Mouse (Mus musculus) brown adipose tissue, adult 24 weeks (tissue): ENCODE results near the gene Dbndd1. TPM values are rescaled to one million over a fixed set of nuclear protein-coding genes. Genes with fewer than 3 reads are reported as not detected.
A peak's percentile ranks its signal among the peaks of the same experiment; 100 is the strongest.
"Not testable (repeated sequence)": the region's sequence is repeated elsewhere in the genome, so short reads cannot be mapped to it uniquely, and the experiment has no call there.

Experiments
- H3K27ac ChIP-seq: fragments of 200-500 bp; replicated peaks from 2 replicates; pipeline ENCODE4 v1.5.1; 2012; ENCODE audit warnings: low read depth, mild to moderate bottlenecking, low read length
- H3K4me1 ChIP-seq: fragments of 200-500 bp; 2 replicates; pipeline ENCODE4 v1.6.1; 2012; ENCODE audit warnings: low read length, mixed read lengths; ENCODE audit not compliant: control insufficient read depth, insufficient read depth, insufficient read length
- H3K4me3 ChIP-seq: fragments of 200-500 bp; 2 replicates; pipeline ENCODE4 v1.5.1; 2012; ENCODE audit warnings: low read depth, mild to moderate bottlenecking, low read length, moderate library complexity; ENCODE audit not compliant: insufficient read depth
- polyA plus RNA-seq: library from polyadenylated mRNA; stranded (reverse); fragments of >200 nt; gene quantifications from 2 replicates; pipeline ENCODE4 v1.2.4, GENCODE M21; 2012; ENCODE audit not compliant: missing spikeins, insufficient read depth, insufficient read length

The Dbndd1 gene
- not detected in 2 replicates for polyA plus RNA-seq

DNA sequence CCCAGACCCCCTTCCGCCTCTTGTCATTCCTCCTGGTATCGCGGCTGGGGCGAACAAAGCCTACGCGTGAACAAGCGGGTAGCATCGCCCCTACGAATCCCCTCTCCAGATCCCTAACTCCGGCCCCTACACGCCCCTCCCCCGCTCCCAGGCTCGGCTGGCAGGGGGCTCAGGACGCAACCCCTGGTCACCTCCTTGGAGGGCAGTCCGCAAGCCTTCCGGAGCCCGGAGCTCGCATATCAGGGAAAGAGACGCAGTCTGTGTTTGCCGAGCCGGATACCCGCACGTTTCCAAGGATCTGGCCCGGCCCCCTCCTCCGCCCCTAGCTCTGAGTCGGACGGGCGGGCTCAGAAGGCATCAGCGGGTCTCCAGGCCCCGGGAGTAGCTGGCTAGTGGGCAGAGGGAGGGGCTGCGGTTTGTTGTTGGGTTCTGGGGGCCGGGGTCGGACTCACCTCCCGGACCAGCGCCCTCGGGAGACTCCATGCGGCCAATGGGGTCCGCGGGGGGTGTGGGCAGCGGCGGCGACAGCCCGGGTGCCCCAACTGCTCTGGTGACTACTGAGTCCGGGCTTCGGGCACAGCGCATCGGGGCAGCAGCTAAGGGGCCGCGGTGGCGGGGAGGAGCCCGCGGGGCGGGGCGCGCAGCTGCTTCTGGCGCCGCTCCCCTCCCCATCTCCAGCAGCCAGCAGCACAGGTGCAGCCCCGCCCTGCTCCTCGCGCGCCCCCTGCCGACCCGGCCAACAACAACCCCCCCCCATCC, at the start of gene Dbndd1:
Gene Dbndd1 (minus strand): TSS at position 683 of the 759 bp plus-strand sequence.
- Histone ChIP-seq H3K4me1 (peaks cover 4% of the 10 kb centered on the region; the same call in 1 of the 2 replicates), H3K4me3 (peak within 1 kb of the TSS; percentile 50), H3K27ac (no peak within 1 kb of the TSS)

DNA sequence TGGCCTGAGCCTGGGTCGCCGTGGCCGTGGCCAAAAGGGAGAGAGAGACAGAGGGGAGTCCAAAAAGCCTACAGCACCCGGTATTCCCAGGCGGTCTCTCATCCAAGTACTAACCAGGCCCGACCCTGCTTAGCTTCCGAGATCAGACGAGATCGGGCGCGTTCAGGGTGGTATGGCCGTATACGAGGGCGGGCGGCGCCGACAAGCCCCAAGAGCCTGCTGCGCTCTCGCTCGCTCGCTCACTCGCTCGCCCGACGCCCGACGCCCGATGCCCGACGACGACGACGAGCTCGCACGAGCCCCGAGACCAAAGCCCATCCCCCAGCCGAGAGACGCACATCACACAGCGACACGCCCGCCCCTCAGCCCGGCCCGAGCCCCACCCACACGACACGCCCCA, 49.0 kb upstream of the Dbndd1 start:
- not testable (repeated sequence) for H3K4me1 ChIP-seq, H3K27ac ChIP-seq, H3K4me3 ChIP-seq

DNA sequence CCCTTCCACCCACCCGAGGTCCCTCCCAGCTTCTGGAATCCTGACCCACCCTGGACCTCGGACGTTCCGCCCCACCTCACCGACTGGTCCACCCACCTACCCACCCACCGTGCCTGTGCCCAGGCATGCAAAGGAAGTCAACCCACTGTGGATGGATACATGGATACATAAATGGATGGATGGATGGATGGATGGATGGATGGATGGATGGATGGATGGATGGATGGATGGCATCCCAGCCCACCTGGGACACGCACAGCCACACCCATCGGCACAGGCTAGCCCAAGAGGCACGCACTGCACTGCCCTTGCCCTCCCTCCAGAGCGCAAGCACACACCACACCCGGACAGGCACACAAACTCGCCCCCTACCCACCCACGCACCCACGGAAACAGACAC, 22.4 kb upstream of the Dbndd1 start:
- H3K4me3 ChIP-seq, H3K4me1 ChIP-seq, H3K27ac ChIP-seq: not testable (repeated sequence)

DNA sequence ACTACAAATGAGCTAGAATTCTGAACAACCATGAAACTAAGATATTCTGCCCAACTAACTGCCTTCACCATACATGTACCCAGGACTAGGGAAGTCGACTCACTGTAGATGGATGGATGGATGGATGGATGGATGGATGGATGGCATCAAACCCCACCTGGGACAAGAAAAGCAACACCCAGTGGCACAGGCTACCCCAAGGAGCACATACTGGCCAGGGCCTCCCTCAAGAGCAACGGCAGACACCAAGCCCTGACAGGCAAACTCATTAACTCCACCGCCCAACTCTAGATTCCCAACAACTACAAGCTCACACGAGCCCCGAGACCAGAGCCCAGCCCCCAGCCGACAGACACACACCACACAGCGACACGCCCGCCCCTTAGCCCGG, 21.7 kb upstream of the Dbndd1 start:
- Histone ChIP-seq H3K27ac (no peak overlapping the region), H3K4me1 (no peaks in the 10 kb centered on the region)

DNA sequence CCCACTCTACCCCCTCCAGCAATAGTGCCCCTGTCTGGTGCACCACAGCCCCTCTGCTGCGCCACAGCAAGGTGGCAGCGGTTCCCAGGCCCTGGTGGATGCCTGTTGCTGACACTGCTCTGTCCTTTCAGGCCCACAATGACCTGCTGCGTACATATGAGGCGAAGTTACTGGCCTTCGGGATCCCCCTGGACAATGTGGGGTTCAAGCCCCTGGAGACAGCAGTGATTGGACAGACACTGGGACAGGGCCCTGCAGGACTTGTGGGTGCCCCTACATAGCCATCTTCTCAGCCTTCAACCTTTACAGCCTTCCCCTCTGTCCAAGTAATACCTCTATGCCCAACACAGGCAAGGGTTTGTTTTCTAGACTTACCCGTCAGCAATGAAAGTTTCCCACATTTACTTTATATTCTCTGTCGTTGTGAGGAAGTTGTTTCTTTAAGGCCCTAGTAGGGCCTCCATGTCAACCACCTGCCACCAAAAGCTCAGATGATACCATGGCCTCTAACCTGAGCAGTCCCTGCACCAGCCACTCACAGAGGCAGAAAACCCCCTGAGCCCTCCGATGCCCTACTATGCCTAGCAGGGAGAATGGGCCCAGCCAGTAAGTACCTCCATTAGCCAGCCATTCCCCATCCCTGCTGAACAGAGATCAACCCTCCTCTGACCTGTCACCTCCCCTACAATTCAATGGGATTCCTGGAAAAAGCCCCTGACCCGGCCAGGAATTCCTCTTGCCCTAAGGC, 21.2 kb upstream of the Dbndd1 start:
- no peak overlapping the region for H3K27ac ChIP-seq
- no peaks in the 10 kb centered on the region for H3K4me1 ChIP-seq

More for the DNA sequence above, 21.7 kb upstream of the Dbndd1 start:
- H3K4me3 ChIP-seq: 0 out of 2 replicates have a peak overlapping the region, but pooled peaks have one; percentile 3

DNA sequence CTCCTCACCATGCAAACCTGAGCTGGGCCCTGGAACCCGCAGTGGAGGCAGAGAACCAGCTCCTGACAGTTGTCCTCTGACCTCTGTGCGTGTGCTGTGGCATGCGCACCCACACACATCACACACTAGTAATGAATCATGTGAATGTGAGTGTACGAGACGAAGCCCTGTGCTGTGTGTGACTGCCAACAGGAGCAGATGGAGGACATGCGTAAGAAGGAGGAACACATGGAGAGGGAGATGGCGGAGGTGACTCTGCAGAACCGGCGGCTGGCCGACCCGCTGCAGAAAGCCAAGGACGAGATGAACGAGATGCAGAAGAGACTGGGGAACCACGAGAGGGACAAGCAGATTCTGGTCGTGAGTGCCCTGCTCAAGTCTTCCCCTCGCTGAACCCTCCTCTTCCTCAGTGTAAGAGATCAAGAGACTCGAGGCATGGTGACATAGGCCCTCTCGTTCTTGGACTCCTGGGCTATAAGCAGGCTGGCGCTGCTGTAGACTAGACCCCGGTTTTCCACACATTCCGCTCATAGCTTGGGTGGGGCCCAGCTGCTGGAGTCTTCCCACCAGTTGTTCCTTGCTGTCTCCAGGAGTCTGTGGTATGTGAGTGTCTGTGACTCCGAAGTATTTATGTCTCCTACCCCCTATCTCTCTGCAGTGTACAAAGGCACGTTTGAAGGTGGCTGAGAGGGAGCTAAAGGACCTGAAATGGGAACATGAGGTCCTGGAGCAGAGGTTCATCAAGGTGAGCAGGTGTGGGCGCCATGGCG, 12.6 kb upstream of the Dbndd1 start:
- Histone ChIP-seq H3K4me1 (no peaks in the 10 kb centered on the region), H3K27ac (no peak overlapping the region), H3K4me3 (no peak overlapping the region)

More for the DNA sequence above, 21.2 kb upstream of the Dbndd1 start:
- H3K4me3 ChIP-seq: no peak overlapping the region

DNA sequence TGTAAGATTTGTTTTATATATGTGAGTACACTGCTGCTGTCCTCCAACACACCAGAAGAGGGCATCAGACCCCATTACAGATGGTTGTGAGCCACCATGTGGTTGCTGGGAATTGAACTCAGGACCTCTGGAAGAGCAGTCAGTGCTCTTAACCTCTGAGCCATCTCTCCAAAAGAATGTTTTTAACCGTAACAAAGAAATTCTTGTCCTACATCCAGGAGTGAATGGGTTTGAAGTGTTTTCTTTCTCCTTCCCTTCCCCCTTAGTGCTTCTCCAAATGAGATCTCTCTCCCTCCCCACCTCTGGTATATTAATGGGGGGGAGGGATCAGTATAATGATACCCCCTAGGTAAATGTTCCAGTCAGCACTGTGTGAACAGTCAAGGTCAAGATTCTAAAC, 4.8 kb upstream of the Dbndd1 start:
- not testable (repeated sequence) for H3K4me1 ChIP-seq, H3K4me3 ChIP-seq, H3K27ac ChIP-seq

DNA sequence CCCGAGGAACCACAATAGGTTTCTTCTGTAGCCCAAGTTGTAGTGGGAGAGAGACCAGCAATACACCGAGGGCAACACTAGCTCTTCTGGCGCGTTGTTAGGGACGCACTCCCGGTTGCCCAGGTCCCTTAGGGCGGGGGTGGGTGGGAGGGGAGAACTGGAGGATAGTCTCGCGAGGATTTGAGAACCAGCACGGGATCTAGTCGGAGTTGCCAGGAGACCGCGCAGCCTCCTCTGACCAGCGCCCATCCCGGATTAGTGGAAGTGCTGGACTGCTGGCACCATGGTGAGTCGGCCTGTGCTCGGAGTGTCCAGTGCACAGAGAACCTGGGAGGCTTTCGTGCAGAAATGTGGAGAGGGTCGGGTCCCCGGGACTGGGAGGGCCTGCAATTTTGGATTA, 3.4 kb upstream of the Dbndd1 start, which contains the start of gene Gas8:
Gene Gas8 (plus strand): TSS at position 168 of the 400 bp plus-strand sequence.
- Histone ChIP-seq H3K4me1 (peaks cover 9% of the 10 kb centered on the region; the same call in 1 of the 2 replicates), H3K27ac (no peak within 1 kb of the TSS), H3K4me3 (peak within 1 kb of the TSS; percentile 93)

DNA sequence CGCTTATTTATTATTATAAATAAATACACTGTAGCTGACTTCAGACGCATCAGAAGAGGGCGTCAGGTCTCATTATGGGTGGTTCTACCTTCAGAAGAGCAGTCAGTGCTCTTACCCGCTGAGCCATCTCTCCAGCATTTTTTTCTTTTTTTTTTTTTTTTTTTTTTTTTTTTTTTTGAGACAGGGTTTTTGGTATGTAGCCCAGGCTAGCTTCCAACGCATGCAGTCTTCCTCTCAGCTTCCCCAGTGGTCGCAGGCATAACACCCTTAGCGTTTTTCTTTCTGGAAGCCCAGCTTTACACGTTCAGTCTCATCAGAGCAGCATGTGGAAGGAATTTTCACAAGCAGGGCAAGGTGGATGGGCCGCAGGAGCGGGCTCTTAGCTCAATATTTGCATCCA, 2.9 kb upstream of the Dbndd1 start:
- peak overlapping the region; percentile 47 for H3K4me3 ChIP-seq
- peaks cover 9% of the 10 kb centered on the region; the same call in 1 of the 2 replicates for H3K4me1 ChIP-seq
- H3K27ac ChIP-seq: no peak overlapping the region

DNA sequence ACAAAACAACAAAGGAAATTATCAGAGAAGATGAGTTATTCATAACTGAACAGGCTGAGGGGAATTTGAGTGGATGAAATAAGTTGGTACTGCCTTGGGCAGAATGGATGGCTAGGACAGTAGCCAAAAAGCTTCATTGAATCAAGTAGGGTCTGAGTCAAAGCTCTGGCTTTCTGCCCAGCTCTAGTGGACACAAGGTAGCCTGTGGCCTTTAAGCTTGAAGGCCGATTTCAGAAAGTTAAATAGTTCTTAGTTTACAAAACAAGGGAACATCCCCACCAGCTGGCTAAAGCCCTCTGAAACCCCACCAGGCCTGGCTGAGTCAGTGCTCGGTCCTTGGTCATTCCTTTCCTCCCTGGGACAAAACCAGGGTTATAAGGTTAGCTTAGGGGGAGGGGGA, 1.3 kb upstream of the Dbndd1 start:
- Histone ChIP-seq H3K4me1 (peaks cover 4% of the 10 kb centered on the region; the same call in 1 of the 2 replicates), H3K4me3 (no peak overlapping the region), H3K27ac (no peak overlapping the region)

DNA sequence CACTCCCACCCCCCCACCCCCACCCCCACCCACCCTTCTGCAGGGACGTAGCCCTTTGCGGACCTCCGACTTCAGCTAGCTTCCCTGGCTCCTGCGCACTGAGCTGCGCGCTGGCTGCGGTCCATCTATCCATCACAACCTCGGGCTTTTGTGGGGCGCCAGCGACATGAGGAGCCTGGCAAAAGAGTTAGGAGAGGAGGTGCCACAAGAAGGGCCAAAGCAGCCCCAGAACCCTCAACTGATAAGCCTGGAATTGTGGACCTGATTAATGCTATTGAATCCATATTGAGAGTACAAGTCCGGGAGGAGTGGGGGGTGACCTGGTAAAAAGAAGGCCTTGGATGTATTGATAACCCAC, 256 bp upstream of the Dbndd1 start:
- H3K4me3 ChIP-seq: peak overlapping the region; percentile 35
- H3K27ac ChIP-seq: no peak overlapping the region
- H3K4me1 ChIP-seq: peaks cover 4% of the 10 kb centered on the region; the same call in 1 of the 2 replicates

DNA sequence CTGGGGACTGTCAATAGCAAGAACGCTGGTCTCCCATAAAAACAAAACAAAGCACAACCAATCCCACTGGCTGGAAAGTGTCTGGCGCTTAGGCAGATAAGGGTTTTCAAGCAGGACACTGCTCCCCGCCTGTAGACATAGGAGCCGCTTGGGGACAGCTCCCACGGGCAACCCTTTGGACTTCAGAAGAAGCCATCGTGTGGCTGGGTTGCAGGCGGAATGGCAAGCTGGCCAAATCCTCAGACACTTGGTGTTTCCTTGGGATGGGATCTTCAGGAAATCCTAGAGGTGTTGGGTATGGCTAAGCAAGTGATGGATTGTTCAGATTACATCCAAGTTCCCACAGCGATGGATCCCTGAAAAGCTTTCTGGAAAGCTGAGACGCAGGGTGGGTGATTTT, 1.1 kb downstream of the Dbndd1 start:
- H3K4me3 ChIP-seq: peak overlapping the region; percentile 50
- H3K4me1 ChIP-seq: no peaks in the 10 kb centered on the region
- H3K27ac ChIP-seq: no peak overlapping the region

DNA sequence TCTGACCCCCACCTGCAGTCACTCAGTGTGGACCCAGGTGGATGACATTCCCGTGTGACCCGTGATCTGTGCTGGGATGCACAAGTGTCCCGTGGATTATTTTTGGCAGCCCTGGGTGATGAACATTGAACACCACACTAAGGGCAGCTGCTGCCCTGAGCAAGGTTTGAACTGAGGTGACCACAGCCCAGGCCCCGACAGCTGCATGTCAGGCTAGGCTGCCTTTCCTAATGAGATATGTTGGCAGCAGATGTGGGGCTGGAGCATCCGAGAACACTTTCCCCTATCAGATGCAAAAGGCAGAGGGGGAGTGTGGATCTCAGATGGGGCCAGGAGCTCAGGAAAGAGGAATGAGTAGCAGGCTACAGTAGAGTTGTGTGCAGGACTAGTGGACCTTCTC, 4.4 kb downstream of the Dbndd1 start:
- Histone ChIP-seq H3K4me3 (no peak overlapping the region), H3K4me1 (no peaks in the 10 kb centered on the region), H3K27ac (no peak overlapping the region)

DNA sequence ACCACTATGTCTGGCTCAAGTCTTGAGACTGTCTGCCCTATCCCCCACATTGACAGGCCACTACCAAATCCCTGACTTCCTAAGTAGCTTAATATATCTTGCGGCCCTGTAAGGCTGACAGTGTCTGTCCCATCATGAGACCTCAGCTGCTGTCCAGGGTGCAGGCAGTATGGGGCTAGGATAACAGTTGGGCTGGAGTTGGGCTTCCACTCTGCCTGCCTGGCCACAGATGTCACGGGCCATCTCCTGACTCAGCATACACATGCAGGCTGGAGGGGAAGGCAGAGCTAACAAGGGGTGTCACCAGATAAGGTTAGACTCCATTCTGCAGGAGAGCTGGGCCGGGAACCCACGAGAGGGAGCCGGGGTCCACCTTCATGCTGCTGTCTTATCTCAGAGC, 8.1 kb downstream of the Dbndd1 start:
- Histone ChIP-seq H3K4me3 (no peak overlapping the region), H3K4me1 (no peaks in the 10 kb centered on the region), H3K27ac (no peak overlapping the region)

DNA sequence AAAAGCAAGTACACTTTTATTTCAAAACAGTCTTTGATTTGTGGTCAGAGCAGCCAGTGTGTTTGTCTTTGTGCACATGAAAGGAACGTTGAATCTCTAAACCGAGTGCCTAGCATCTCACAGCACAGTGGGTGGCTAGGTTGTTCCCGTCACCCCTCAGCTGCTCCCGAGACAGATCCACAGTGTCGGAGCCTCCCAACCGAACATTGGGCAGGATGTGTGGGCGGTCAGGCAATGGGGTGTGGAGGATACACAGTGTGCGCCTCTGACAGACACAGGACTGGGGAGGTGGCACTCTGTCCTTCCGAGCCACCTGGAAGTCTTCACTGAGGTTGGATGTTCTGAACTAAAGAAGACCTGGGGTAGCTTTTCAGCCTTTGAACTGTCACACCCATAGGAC, 9.6 kb downstream of the Dbndd1 start:
- Histone ChIP-seq H3K27ac (no peak overlapping the region), H3K4me3 (no peak overlapping the region), H3K4me1 (no peaks in the 10 kb centered on the region)
